Mouse (Mus musculus) ovary, adult 18-20 months (tissue): ENCODE data around the gene Pank1.
A peak's percentile ranks its signal among the peaks of the same experiment; 100 is the strongest.

Experiments
- DNase-seq: peaks from one replicate; pipeline ENCODE4 v3.0.0; 2022; ENCODE audit warnings: low spot score, mixed read lengths

Gene Pank1

GRCm38 (mm10) chr19:34878603-34879541, at the start of gene Pank1:
Pank1 (minus strand) TSS chr19:34879455.
- peak; percentile 70 for DNase-seq

- no peak for DNase-seq
Observed at GRCm38 (mm10) chr19:34922603-34922963, 43.3 kb upstream of the Pank1 start.

GRCm38 (mm10) chr19:34921652-34922602, 42.7 kb upstream of the Pank1 start, which contains the start of gene Kif20b:
Kif20b (plus strand) TSS chr19:34922361.
- peak; percentile 81 for DNase-seq

GRCm38 (mm10) chr19:34921253-34921651, 42.0 kb upstream of the Pank1 start:
- DNase-seq, result no peak

GRCm38 (mm10) chr19:34920531-34920930, 41.3 kb upstream of the Pank1 start:
- DNase-seq, result no peak

GRCm38 (mm10) chr19:34920066-34920465, 40.8 kb upstream of the Pank1 start:
- DNase-seq, result no peak

GRCm38 (mm10) chr19:34912366-34912765, 33.1 kb upstream of the Pank1 start:
- DNase-seq, result no peak

GRCm38 (mm10) chr19:34906772-34907171, 27.5 kb upstream of the Pank1 start:
- DNase-seq, result no peak

GRCm38 (mm10) chr19:34905424-34905823, 26.2 kb upstream of the Pank1 start:
- no peak for DNase-seq

- DNase-seq, result no peak
Observed at GRCm38 (mm10) chr19:34904032-34904431, 24.8 kb upstream of the Pank1 start.

GRCm38 (mm10) chr19:34901735-34902134, 22.5 kb upstream of the Pank1 start:
- DNase-seq, result no peak

- DNase-seq, result no peak
Observed at GRCm38 (mm10) chr19:34901266-34901665, 22.0 kb upstream of the Pank1 start.

GRCm38 (mm10) chr19:34898941-34899340, 19.7 kb upstream of the Pank1 start:
- DNase-seq, result peak; percentile 78

- peak; percentile 70 for DNase-seq
Observed at GRCm38 (mm10) chr19:34897082-34897965, 18.1 kb upstream of the Pank1 start.

GRCm38 (mm10) chr19:34895082-34895481, 15.8 kb upstream of the Pank1 start:
- DNase-seq, result no peak

GRCm38 (mm10) chr19:34891590-34891989, 12.3 kb upstream of the Pank1 start:
- peak; percentile 25 for DNase-seq

- DNase-seq, result no peak
Observed at GRCm38 (mm10) chr19:34890981-34891380, 11.7 kb upstream of the Pank1 start.

GRCm38 (mm10) chr19:34886324-34886723, 7.1 kb upstream of the Pank1 start:
- DNase-seq, result no peak

GRCm38 (mm10) chr19:34883526-34884224, 4.4 kb upstream of the Pank1 start:
- DNase-seq, result no peak

- DNase-seq, result no peak
Observed at GRCm38 (mm10) chr19:34882443-34882842, 3.2 kb upstream of the Pank1 start.

GRCm38 (mm10) chr19:34881160-34881559, 1.9 kb upstream of the Pank1 start:
- DNase-seq, result peak; percentile 22
